Mouse (Mus musculus) monocyte, adult 2 months (primary cell): Measurements from ENCODE around the gene Tstd1.
A peak's percentile ranks its signal among the peaks of the same experiment; 100 is the strongest.

Experiments used
- DNase-seq, 2 experiments: peaks; one replicate each; pipeline ENCODE4 v3.0.0; 2022; ENCODE audit warnings: low spot score in 2 of 2, low read depth in 1 of 2

Tstd1 gene

DNA sequence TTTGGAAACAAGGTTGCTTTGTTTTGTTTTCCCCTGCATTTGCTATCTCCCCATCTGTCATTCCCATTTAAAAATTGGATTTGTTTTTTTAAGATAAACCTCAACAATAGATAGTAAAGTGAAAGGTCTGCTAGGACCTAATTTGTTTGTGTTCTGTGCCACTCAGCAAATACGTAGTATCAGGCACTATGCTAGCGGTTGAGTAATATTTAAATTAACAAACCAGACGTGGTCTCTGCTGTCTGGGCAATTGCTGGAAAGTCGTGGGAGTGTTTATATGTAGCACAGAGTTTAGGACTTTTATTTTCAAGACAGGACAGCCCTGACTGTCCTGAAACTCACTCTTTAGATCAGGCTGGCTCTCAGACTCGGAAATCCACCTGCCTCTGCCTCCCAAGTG is 33.9 kb downstream of the Tstd1 start:
- DNase-seq = no peak

- no peak for DNase-seq
These were observed 34.3 kb downstream of the Tstd1 start for GRCm38 (mm10) chr1:171452923-171453322.

DNA sequence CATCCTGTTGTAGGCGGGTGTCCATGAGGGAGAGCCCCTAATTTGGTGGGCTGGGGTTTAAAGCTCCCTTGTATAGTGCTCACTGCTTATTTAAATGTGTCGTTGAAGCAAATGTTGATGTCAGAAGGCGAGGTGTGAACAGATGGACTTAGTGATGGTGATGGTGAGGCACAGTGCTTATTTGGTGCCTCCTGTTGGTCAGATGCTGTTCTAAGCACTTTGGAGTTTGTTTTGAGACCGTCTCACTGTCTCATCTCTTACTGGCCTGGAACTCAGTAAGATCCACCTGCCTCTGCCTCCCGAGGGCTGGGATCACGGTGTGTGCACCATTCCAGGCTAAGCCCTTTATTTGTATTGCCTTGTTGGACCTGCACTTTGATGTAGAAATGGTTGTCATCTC is 36.3 kb downstream of the Tstd1 start:
- no peak for DNase-seq

DNA sequence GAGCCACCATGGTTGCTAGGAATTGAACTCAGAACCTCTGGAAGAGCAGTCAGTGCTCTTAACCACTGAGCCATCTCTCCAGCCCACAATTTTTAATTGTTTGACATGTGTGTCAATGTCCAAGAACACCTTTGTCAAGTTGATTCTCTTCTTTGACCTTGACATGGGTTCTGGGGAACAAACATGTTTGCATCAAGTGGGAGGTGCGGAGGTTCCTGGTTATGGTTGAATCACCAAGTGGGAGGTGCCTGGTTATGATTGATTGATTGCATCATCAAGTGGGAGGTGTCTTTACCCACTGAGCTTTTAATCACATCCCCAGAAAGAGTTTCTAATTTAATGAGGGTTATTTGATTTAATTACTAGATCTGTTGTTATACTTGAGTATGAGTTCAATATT is 38.9 kb downstream of the Tstd1 start:
- DNase-seq = no peak

DNA sequence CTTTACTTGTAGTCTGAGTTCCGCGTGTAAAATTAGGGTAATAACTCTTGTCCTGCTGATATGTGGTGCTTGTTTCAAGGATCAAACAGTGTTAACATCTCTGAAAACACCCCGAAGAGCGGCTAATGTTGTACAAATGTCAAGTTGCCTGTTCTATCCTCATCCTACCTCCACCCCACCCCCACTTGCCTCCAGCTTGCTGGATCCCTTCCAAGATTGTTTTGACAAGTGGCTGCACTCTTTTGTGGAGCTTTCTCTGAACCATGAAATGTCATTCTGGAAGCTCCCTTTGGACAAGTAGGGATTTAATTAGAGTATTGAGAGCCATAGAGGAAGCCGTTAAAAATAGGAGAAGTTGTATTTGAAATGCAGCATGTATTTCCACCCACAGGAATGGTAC is 41.1 kb downstream of the Tstd1 start:
- no peak for DNase-seq

DNA sequence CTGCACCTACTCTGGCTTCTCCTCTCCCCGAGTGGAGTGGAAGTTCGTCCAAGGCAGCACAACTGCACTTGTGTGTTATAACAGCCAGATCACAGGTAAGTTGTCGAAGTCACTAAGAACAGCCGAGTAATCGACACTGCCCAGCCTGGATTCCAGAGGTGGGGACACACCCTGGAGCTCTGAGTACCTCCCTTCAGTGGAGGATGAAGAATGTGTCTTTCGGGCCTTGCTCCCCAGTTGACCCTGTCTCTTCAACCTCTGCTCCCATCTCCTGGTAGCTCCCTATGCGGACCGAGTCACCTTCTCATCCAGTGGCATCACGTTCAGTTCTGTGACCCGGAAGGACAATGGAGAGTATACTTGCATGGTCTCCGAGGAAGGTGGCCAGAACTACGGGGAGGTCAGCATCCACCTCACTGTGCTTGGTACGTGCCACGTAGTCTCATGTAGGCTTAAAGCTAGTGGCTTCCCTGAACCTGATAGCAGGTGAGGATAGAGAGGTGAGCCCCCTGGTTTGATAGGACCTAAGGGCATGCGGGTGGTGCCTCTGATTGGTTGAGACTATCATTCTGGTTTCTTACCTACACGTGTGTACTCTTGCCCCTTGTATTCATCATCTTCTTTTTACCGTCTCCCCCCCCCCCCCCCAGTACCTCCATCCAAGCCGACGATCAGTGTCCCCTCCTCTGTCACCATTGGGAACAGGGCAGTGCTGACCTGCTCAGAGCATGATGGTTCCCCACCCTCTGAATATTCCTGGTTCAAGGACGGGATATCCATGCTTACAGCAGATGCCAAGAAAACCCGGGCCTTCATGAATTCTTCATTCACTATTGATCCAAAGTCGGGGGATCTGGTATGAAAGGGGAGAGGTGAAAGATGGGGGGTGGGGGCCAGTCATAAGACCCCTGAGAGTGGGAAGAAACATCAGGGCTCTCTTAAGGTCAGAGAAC is 42.2 kb downstream of the Tstd1 start:
- no peak for DNase-seq

GRCm38 (mm10) chr1:171463133-171463532 is 44.5 kb downstream of the Tstd1 start:
- peak in 1 of 2 experiments; percentile 24 for DNase-seq

GRCm38 (mm10) chr1:171465749-171466412 is 47.2 kb downstream of the Tstd1 start:
- DNase-seq = no peak

DNA sequence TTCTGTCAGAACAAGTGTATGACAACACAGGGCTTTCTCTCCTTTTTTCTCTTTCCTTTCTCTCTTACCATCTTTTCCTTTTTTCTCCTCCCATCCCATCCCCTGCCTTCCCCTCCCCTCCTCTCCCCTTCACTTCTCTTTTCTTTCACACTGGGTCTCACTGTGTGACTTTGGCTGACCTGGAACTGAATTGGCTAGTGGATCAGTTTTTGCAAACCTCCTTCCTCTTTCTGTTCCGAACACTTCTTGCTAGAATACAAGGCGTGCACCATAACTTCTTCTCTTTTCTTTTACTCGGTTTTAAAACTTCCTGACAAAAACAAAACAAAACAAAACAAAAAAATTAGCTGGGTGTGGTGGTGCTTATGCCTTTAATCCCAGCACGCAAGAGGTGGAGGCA is 47.9 kb downstream of the Tstd1 start:
- no peak for DNase-seq

- no peak for DNase-seq
These were observed 51.0 kb downstream of the Tstd1 start for GRCm38 (mm10) chr1:171469678-171470077.
